Mouse (Mus musculus): Measurements from ENCODE around the gene Bbx.

- TF ChIP-seq CTCF (IDR thresholded peaks at IDR 0.05) (no peak), POLR2A (IDR thresholded peaks at IDR 0.05; ENCODE audit: insufficient read depth, low read depth, low read length) (no peak), EP300 (IDR thresholded peaks at IDR 0.05; ENCODE audit: insufficient read depth, low read depth, low read length) (no peak)
Measured at GRCm38 (mm10) chr16:50228833-50229232, 203.4 kb downstream of the Bbx start.
